Mouse (Mus musculus): ENCODE measurements around the gene Olfr684.

Olfr684 gene

DNA sequence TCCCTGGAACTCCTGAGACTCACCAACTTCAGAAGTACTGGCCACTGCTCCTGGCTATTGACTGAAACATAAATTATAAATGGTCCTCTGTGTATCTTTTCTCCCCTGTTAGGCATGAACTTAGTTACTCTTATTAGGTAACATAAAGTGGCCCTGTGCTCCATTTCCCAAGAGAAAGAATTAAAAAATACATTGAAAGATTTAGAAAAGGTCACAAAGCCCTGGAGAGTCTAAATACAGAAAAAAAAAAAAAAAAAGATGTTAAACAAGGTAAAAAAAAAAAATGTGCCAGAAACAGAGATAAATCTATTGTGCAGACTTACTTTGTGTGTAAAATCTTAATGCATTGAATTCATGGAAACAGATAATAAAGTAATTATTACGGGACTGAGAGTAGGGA, at the start of gene Olfr684:
Gene Olfr684, minus strand, starts transcription at position 101 of the 400 bp plus-strand sequence.
- no peak for DNase-seq (ENCODE audit: low read depth)

DNA sequence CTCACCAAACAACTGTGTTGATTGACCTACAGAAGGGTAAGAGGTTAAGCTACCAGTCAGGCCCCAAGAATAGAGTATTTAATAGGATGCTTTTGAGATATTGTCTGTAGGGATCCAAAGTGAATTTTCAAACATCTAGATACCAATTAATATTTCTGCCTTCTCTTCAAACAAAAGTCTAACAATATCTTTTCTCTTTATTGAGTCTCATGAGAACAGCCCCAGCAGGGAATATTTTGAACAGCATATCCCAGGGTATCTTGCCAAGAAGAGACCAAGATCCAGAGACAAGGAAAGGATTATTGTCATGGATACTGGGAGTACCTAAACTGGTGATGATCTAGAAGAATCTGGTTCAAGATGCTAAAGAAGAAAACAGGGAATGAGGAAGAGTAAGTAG, 43.9 kb upstream of the Olfr684 start, which contains the start of gene Olfr686:
Gene Olfr686, minus strand, starts transcription at position 101 of the 400 bp plus-strand sequence.
- DNase-seq (ENCODE audit: low read depth), result no peak

DNA sequence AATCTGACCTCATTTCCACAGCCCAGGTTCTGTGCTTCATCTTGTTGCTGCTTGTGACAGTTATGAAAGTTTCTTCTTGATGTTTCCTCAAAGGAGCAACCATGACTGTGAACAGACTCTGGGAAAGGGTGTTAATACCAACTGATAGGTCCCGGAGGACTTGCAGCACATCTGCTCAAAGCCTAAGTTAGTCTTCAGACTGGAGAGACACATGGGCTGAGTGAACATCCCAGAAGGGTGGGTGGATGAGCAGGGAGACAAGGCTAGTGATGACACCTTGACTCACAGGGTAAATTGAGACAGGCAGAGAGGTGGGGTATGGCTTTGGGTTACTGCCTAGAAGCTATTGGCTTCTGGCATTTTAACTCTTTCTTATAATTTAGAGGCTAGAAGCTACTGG, 22.5 kb upstream of the Olfr684 start, which contains the start of gene Olfr685:
Gene Olfr685, minus strand, starts transcription at position 101 of the 400 bp plus-strand sequence.
- no peak for DNase-seq (ENCODE audit: low read depth)

DNA sequence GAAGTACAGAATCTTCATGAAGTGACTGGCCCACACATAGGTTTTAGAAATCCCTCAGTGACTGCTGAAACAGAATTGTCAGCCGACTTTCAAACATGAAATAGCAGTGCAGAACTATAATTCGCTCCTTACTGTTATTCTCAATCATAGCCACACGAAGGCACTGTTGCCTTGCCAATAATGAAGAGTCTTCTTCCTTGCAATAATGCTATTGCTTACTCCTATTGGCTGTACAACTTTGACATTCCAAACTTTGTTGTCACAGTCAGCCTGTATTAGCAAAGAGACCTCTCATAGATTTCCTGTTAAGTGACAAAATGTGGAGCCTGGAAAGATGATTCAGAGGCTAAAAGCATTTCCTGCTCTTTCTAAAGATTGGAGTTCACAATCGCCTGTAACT, 7.3 kb upstream of the Olfr684 start:
- no peak for DNase-seq (ENCODE audit: low read depth)

DNA sequence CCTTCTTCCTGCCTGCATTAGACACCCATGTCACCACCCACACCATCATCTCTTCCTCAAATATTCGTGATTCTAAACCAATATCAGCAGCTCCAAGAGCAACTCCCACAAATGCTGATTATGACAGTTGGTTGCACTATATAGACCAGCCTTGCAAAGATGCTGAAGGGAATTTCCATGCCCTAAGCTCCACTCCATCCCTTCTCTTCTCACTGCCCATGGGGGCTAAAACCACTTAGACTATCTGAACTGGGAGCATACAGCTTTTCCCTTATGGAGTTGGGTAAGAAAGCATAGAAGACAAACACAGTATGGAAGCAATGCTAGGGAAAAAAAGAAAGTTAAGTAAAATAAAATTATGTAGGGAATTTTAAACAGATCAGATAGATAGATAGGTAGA, 16.5 kb downstream of the Olfr684 start, which contains the start of gene Olfr683:
Gene Olfr683, minus strand, starts transcription at position 101 of the 400 bp plus-strand sequence.
- no peak for DNase-seq (ENCODE audit: low read depth)

DNA sequence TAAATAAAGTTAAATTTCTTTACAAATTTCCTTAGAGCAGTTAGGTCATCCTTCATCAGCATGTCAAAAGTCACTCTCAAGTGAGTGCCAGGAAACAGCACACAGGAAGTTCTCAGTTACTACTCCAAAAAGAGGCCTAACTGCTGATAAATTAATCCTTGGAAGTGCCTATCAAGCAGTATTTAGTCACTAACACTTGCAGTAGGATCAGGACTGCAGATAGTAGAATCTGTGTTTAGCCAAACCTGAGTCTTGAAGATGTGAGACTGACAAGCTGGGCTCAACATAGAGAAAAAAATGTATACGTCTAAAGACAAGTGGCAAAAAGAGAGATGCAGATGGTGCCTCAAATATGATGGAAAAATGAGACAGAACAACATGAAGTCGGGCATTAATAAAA, 22.2 kb downstream of the Olfr684 start:
- no peak for DNase-seq (ENCODE audit: low read depth)

DNA sequence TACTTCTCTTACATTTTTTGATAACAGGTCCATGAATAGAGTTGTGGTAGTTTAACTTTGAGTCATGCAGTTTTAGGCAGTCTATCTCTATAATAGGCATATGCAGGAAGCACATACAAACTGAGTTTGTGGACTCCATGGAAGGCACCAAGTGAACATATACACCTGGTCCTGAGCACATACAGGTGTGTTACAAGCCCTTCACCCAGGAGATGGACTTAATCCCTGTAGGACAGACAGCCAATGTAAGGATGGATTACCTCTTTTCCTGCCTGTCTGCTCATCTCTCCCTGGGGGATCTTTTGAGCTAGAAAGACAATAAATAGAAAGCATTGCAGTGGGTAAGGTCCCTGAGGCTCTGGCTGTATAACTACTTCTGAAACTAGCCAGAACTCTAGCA, 46.9 kb downstream of the Olfr684 start, which contains the start of gene Olfr681:
Gene Olfr681, plus strand, starts transcription at position 301 of the 400 bp plus-strand sequence.
- DNase-seq (ENCODE audit: low read depth), result no peak
